Mouse (Mus musculus) lung, adult 2 months (tissue): Measurements from ENCODE around the gene Tmem120b.

Experiments used
- CTCF ChIP-seq: fragments of 200-500 bp; IDR thresholded peaks from 2 replicates; pipeline ENCODE4 v1.5.1; 2011; ENCODE audit warnings: mild to moderate bottlenecking, low read length, control low read depth; ENCODE audit not compliant: insufficient read depth
- POLR2A ChIP-seq: fragments of 200-500 bp; IDR thresholded peaks from 2 replicates; pipeline ENCODE4 v1.6.1; 2011; ENCODE audit warnings: low read depth, mild to moderate bottlenecking, control low read depth, low read length, borderline replicate concordance; ENCODE audit errors: extremely low read depth

- TF ChIP-seq CTCF (no peak), POLR2A (no peak)
These were observed 8.4 kb downstream of the Tmem120b start for GRCm38 (mm10) chr5:123076419-123077281.
